Mouse (Mus musculus) T-cell, adult 2 months (primary cell): ENCODE measurements around the gene Mmp28.
A peak's percentile ranks its signal among the peaks of the same experiment; 100 is the strongest.

ENCODE experiments used
- DNase-seq: peaks from one replicate; pipeline ENCODE4 v3.0.0; 2022; ENCODE audit warnings: low spot score

Mmp28 gene

GRCm38 (mm10) chr11:83462711-83463244 is at the start of gene Mmp28:
TSS of gene Mmp28 (minus strand) at chr11:83463071.
- DNase-seq: no peak

- no peak for DNase-seq
Measured at GRCm38 (mm10) chr11:83509521-83509920, 46.6 kb upstream of the Mmp28 start.

GRCm38 (mm10) chr11:83504308-83504707 is 41.4 kb upstream of the Mmp28 start:
- DNase-seq: no peak

GRCm38 (mm10) chr11:83495571-83495970 is 32.7 kb upstream of the Mmp28 start:
- no peak for DNase-seq

GRCm38 (mm10) chr11:83491488-83491887 is 28.6 kb upstream of the Mmp28 start:
- no peak for DNase-seq

- DNase-seq: peak; percentile 11
Measured at GRCm38 (mm10) chr11:83473235-83474016, 10.6 kb upstream of the Mmp28 start.

- peak; percentile 98 for DNase-seq
Measured at GRCm38 (mm10) chr11:83472324-83473234, 9.7 kb upstream of the Mmp28 start, which contains the start of gene Taf15. TSS of gene Taf15 (plus strand) at chr11:83473086.

- no peak for DNase-seq
Measured at GRCm38 (mm10) chr11:83471766-83472165, 8.9 kb upstream of the Mmp28 start.

- no peak for DNase-seq
Measured at GRCm38 (mm10) chr11:83468765-83469164, 5.9 kb upstream of the Mmp28 start.

- DNase-seq: no peak
Measured at GRCm38 (mm10) chr11:83467120-83467652, 4.3 kb upstream of the Mmp28 start.

- DNase-seq: no peak
Measured at GRCm38 (mm10) chr11:83465976-83466375, 3.1 kb upstream of the Mmp28 start.

GRCm38 (mm10) chr11:83461462-83462027 is 1.3 kb downstream of the Mmp28 start:
- DNase-seq: no peak

- DNase-seq: no peak
Measured at GRCm38 (mm10) chr11:83457912-83458601, 4.8 kb downstream of the Mmp28 start.

GRCm38 (mm10) chr11:83457257-83457656 is 5.6 kb downstream of the Mmp28 start:
- DNase-seq: no peak

- DNase-seq: no peak
Measured at GRCm38 (mm10) chr11:83455608-83456007, 7.3 kb downstream of the Mmp28 start.

- DNase-seq: no peak
Measured at GRCm38 (mm10) chr11:83454548-83454947, 8.3 kb downstream of the Mmp28 start.

- DNase-seq: no peak
Measured at GRCm38 (mm10) chr11:83451281-83451680, 11.6 kb downstream of the Mmp28 start.

- no peak for DNase-seq
Measured at GRCm38 (mm10) chr11:83450550-83450949, 12.3 kb downstream of the Mmp28 start.

GRCm38 (mm10) chr11:83449298-83449697 is 13.6 kb downstream of the Mmp28 start:
- no peak for DNase-seq

GRCm38 (mm10) chr11:83448927-83449236 is 14.0 kb downstream of the Mmp28 start:
- DNase-seq: no peak
